Mouse (Mus musculus): Measurements from ENCODE around the gene Chid1. TPM values are rescaled to one million over a fixed set of nuclear protein-coding genes. Genes with fewer than 3 reads are reported as not detected.
A peak's percentile ranks its signal among the peaks of the same experiment; 100 is the strongest.

The Chid1 gene
- polyA plus RNA-seq, 1 experiment from 2014 or later: 35.0 TPM

GRCm38 (mm10) chr7:141468164-141468521, 71.5 kb downstream of the Chid1 start:
- 12% methylated on average over 5 of the region's 5 CpGs for WGBS (ENCODE audit: insufficient replicate concordance)

GRCm38 (mm10) chr7:141467230-141468030, 72.2 kb downstream of the Chid1 start, which contains the start of gene Cd151:
Gene Cd151 (plus strand): TSS chr7:141467392.
- under 1% methylated on average over 52 of the region's 52 CpGs for whole genome bisulfite sequencing (ENCODE audit: insufficient replicate concordance)

More at GRCm38 (mm10) chr7:141468164-141468521, 71.5 kb downstream of the Chid1 start:
- Histone ChIP-seq H3K9ac (ENCODE audit: low read depth, low read length) (peak overlapping the region; percentile 87), H3K27ac (ENCODE audit: low read depth, low read length) (peak overlapping the region; percentile 96), H3K4me1 (ENCODE audit: control insufficient read depth, insufficient read depth, low read length) (peaks cover 47% of the 10 kb centered on the region), H3K36me3 (ENCODE audit: control insufficient read depth, insufficient read depth, low read length) (peaks cover 22% of the 10 kb centered on the region), H3K27me3 (ENCODE audit: control insufficient read depth, insufficient read depth, low read length) (peaks cover 25% of the 10 kb centered on the region), H3K4me3 (ENCODE audit: low read depth, low read length) (peak overlapping the region; percentile 73), H3K9me3 (replicated peaks; ENCODE audit: control insufficient read depth, low read length) (no peaks in the 10 kb centered on the region), H3K4me2 (peak overlapping the region; percentile 80)
- no peak for ATAC-seq (replicated peaks; ENCODE audit: insufficient number of reproducible peaks, low FRiP score, low TSS enrichment)

GRCm38 (mm10) chr7:141466607-141467148, 73.0 kb downstream of the Chid1 start:
- no peaks in the 10 kb centered on the region for H3K9me3 ChIP-seq (replicated peaks; ENCODE audit: control insufficient read depth, low read length)
- WGBS (ENCODE audit: insufficient replicate concordance): 52% methylated on average over 10 of the region's 10 CpGs
- H3K27ac ChIP-seq (ENCODE audit: low read depth, low read length): peak overlapping the region; percentile 96
- ATAC-seq (replicated peaks; ENCODE audit: insufficient number of reproducible peaks, low FRiP score, low TSS enrichment): no peak
- peak overlapping the region; percentile 87 for H3K9ac ChIP-seq (ENCODE audit: low read depth, low read length)
- H3K4me1 ChIP-seq (ENCODE audit: control insufficient read depth, insufficient read depth, low read length): peaks cover 51% of the 10 kb centered on the region
- H3K4me2 ChIP-seq: peak overlapping the region; percentile 80
- peak overlapping the region; percentile 73 for H3K4me3 ChIP-seq (ENCODE audit: low read depth, low read length)
- H3K36me3 ChIP-seq (ENCODE audit: control insufficient read depth, insufficient read depth, low read length): peaks cover 15% of the 10 kb centered on the region
- H3K27me3 ChIP-seq (ENCODE audit: control insufficient read depth, insufficient read depth, low read length): peaks cover 38% of the 10 kb centered on the region

More at GRCm38 (mm10) chr7:141467230-141468030, 72.2 kb downstream of the Chid1 start, which contains the start of gene Cd151:
- Histone ChIP-seq H3K4me1 (ENCODE audit: control insufficient read depth, insufficient read depth, low read length) (peaks cover 47% of the 10 kb centered on the region), H3K4me2 (peak within 1 kb of the TSS; percentile 80), H3K9ac (ENCODE audit: low read depth, low read length) (peak within 1 kb of the TSS; percentile 87), H3K4me3 (ENCODE audit: low read depth, low read length) (peak within 1 kb of the TSS; percentile 73), H3K27ac (ENCODE audit: low read depth, low read length) (peak within 1 kb of the TSS; percentile 96), H3K9me3 (replicated peaks; ENCODE audit: control insufficient read depth, low read length) (no peaks in the 10 kb centered on the region), H3K27me3 (ENCODE audit: control insufficient read depth, insufficient read depth, low read length) (peaks cover 30% of the 10 kb centered on the region), H3K36me3 (ENCODE audit: control insufficient read depth, insufficient read depth, low read length) (peaks cover 19% of the 10 kb centered on the region)
- peak; percentile 80 for ATAC-seq (replicated peaks; ENCODE audit: insufficient number of reproducible peaks, low FRiP score, low TSS enrichment)

- 60% methylated on average over 7 of the region's 7 CpGs for WGBS (ENCODE audit: insufficient replicate concordance)
- Histone ChIP-seq H3K9me3 (replicated peaks; ENCODE audit: control insufficient read depth, low read length) (no peaks in the 10 kb centered on the region), H3K9ac (ENCODE audit: low read depth, low read length) (no peak overlapping the region), H3K4me2 (no peak overlapping the region), H3K27me3 (ENCODE audit: control insufficient read depth, insufficient read depth, low read length) (peaks cover 44% of the 10 kb centered on the region), H3K4me3 (ENCODE audit: low read depth, low read length) (no peak overlapping the region), H3K4me1 (ENCODE audit: control insufficient read depth, insufficient read depth, low read length) (peaks cover 57% of the 10 kb centered on the region), H3K27ac (ENCODE audit: low read depth, low read length) (no peak overlapping the region), H3K36me3 (ENCODE audit: control insufficient read depth, insufficient read depth, low read length) (peaks cover 11% of the 10 kb centered on the region)
- no peak for ATAC-seq (replicated peaks; ENCODE audit: insufficient number of reproducible peaks, low FRiP score, low TSS enrichment)
Measured at GRCm38 (mm10) chr7:141466045-141466394, 73.6 kb downstream of the Chid1 start.

GRCm38 (mm10) chr7:141465388-141466044, 74.1 kb downstream of the Chid1 start:
- H3K9me3 ChIP-seq (replicated peaks; ENCODE audit: control insufficient read depth, low read length): no peaks in the 10 kb centered on the region
- peaks cover 6% of the 10 kb centered on the region for H3K36me3 ChIP-seq (ENCODE audit: control insufficient read depth, insufficient read depth, low read length)
- peaks cover 49% of the 10 kb centered on the region for H3K27me3 ChIP-seq (ENCODE audit: control insufficient read depth, insufficient read depth, low read length)
- peak overlapping the region; percentile 31 for H3K4me3 ChIP-seq (ENCODE audit: low read depth, low read length)
- no peak overlapping the region for H3K9ac ChIP-seq (ENCODE audit: low read depth, low read length)
- peak overlapping the region; percentile 54 for H3K4me2 ChIP-seq
- no peak overlapping the region for H3K27ac ChIP-seq (ENCODE audit: low read depth, low read length)
- ATAC-seq (replicated peaks; ENCODE audit: insufficient number of reproducible peaks, low FRiP score, low TSS enrichment): no peak
- WGBS (ENCODE audit: insufficient replicate concordance): 34% methylated on average over 9 of the region's 10 CpGs
- peaks cover 61% of the 10 kb centered on the region for H3K4me1 ChIP-seq (ENCODE audit: control insufficient read depth, insufficient read depth, low read length)

GRCm38 (mm10) chr7:141464603-141465201, 75.0 kb downstream of the Chid1 start:
- H3K9ac ChIP-seq (ENCODE audit: low read depth, low read length): peak overlapping the region; percentile 48
- H3K27ac ChIP-seq (ENCODE audit: low read depth, low read length): no peak overlapping the region
- peaks cover 52% of the 10 kb centered on the region for H3K27me3 ChIP-seq (ENCODE audit: control insufficient read depth, insufficient read depth, low read length)
- no peaks in the 10 kb centered on the region for H3K9me3 ChIP-seq (replicated peaks; ENCODE audit: control insufficient read depth, low read length)
- ATAC-seq (replicated peaks; ENCODE audit: insufficient number of reproducible peaks, low FRiP score, low TSS enrichment): no peak
- peaks cover 57% of the 10 kb centered on the region for H3K4me1 ChIP-seq (ENCODE audit: control insufficient read depth, insufficient read depth, low read length)
- H3K4me2 ChIP-seq: peak overlapping the region; percentile 54
- 5% methylated on average over 33 of the region's 38 CpGs for WGBS (ENCODE audit: insufficient replicate concordance)
- peak overlapping the region; percentile 31 for H3K4me3 ChIP-seq (ENCODE audit: low read depth, low read length)
- 0 out of 2 replicates have a peak, but pooled peaks cover 2% of the 10 kb centered on the region for H3K36me3 ChIP-seq (ENCODE audit: control insufficient read depth, insufficient read depth, low read length)

GRCm38 (mm10) chr7:141463824-141464602, 75.6 kb downstream of the Chid1 start:
- H3K27me3 ChIP-seq (ENCODE audit: control insufficient read depth, insufficient read depth, low read length): peaks cover 52% of the 10 kb centered on the region
- H3K4me3 ChIP-seq (ENCODE audit: low read depth, low read length): peak overlapping the region; percentile 31
- H3K9ac ChIP-seq (ENCODE audit: low read depth, low read length): peak overlapping the region; percentile 48
- peaks cover 3% of the 10 kb centered on the region for H3K36me3 ChIP-seq (ENCODE audit: control insufficient read depth, insufficient read depth, low read length)
- no peak for ATAC-seq (replicated peaks; ENCODE audit: insufficient number of reproducible peaks, low FRiP score, low TSS enrichment)
- no peak overlapping the region for H3K27ac ChIP-seq (ENCODE audit: low read depth, low read length)
- H3K4me2 ChIP-seq: peak overlapping the region; percentile 54
- H3K9me3 ChIP-seq (replicated peaks; ENCODE audit: control insufficient read depth, low read length): no peaks in the 10 kb centered on the region
- 19% methylated on average over 12 of the region's 12 CpGs for WGBS (ENCODE audit: insufficient replicate concordance)
- H3K4me1 ChIP-seq (ENCODE audit: control insufficient read depth, insufficient read depth, low read length): peaks cover 50% of the 10 kb centered on the region
